Mouse (Mus musculus): ENCODE data around the gene Cyfip2. TPM values are rescaled to one million over a fixed set of nuclear protein-coding genes. Genes with fewer than 3 reads are reported as not detected.

Cyfip2 gene
- total RNA-seq, 4 experiments from 2014 or later, result 481 to 545 (median 513) TPM

DNA sequence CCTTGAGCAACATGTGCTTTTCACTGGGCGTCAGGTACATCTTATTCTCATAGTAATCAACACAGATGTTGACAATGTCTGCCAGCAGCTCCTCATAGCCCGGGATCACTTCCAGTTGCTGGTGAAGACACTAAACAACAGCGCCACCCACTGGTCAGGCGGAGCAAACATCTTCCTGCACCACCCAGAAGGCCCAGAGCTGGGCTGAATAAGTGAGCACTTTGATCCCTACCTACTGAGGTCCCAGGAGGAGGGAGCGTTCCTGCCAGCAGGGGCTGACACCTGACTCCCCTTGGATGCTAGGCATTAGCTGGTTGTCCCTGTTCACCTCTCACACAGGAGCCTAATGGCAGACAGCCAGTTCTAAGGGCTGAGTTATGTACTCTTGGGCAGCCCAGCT, 35.9 kb downstream of the Cyfip2 start:
- DNase-seq (ENCODE audit: low spot score in 2 of 2), result no peak

DNA sequence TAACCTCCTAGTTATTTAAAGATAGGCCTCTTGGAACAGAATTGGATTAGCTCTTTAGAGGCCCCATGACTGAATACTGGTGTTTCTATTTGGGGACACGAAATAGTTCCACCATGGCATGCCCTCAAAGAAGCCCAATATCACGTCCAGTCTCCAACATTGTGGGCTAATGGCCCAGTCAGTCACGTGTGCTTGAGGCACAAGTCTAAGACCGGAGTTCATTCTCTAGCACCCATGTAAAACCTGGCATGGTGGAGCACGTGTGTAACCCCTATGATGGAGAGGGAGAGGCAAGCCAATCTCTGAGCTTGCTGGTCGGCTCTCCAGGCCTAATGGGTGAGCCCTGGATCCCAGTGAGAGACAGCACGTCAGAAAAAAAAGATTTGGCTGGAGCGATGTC, 36.5 kb downstream of the Cyfip2 start:
- no peak for DNase-seq (ENCODE audit: low spot score in 2 of 2)

DNA sequence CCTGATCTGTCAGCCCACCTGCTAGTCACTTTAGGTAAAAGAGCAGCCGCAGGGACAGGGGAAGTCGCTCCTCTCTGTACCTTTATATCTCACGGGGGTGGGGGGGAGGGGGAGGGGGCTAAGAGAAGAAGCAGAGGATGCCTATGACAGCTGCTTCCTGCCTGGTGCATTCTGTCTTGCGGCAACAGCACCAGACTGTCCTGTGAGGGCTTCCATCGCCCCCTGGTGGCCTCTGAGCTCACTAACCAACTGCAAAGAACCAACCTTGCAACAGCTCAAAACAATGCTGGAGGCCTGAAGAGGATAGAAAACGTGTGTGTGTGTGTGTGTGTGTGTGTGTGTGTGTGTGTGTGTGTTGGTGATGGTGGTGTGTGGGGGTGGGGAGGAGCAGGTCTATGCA, 37.4 kb downstream of the Cyfip2 start:
- DNase-seq (ENCODE audit: low spot score in 2 of 2), result peak; percentile 76 to 84

DNA sequence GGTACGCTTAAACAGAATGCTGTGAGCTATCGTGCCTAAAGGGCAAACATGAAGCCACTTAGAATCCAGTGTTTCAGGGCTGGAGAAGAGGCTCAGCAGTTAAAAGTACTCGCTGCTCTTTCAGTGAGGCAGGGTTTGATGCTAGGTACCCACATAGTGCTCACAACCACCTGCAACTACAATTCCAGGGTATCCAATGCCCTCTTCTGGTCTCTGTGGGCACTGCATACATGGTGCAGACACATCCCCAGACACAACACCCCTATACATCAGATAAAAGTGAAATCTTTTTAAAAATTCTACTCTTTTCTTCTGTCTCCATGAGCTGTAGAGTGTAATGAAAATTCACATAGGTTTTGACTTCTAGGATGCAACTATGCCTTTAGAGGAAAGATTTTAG, 38.7 kb downstream of the Cyfip2 start:
- DNase-seq (ENCODE audit: low spot score in 2 of 2), result no peak

DNA sequence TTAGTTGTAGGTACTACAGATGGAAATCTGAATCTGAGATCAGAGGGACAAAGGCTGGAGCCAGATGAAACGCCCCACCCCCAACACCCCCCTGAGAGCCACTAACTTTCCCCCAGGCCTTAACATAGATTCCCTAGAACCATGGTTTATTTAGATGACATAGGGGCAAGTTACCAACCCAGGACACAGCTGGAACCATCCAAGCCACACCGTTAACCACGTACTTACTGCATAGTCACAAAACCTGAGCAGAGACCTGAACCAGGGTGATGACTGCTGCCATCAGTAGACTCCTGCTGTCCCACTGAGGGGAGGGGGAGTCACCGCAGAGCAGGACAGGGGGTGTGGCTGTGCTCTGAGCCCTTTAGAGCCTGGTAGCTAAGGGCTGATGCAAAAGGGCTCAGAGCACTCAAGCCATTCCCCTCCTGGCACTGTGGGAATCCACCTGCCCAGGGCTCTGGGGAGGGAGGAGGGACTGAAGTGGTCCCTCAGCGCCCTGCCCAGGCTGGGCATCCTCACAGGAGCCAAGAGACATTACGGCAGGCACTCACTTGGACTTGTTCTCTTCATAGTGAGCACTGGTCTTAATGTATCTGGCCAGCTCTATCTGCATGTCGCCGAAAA, 40.5 kb downstream of the Cyfip2 start:
- no peak for DNase-seq (ENCODE audit: low spot score in 2 of 2)

DNA sequence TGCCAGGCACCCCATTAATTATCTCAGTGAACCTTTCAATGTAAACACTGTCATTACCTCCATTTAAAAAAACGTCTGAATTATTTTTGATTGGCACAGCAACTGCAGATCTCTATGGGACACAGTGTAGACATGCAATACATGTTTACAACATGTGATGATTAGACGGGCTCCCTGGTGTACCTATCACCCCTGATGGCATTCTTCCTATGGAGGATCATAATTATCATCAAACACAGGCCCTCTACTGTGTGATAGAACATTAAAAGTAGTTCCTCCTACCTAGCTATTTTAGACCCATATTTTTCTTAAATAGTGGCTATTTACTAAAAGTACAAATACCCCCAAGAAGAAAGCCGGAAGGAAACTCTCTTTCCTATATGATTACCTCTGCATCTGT, 42.8 kb downstream of the Cyfip2 start:
- DNase-seq (ENCODE audit: low spot score in 2 of 2), result no peak

DNA sequence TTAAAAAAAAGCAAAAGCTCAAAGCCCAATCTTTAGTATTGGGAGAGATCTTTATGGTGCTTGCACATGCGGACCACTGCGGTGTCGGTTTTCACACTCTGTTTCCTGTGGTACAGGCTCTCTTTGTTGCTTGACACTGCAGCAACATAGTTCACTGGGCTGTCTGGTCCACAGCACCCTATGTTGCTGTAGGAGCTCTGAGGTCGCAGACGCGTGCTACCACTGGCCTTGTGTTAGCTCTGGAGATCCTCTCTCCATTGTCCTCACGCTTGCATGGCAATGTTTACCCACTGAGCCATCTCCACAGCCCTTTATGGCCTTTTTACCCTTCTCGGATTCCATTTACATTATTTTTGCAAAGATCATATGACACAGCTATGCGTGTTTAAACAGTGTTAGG, 43.3 kb downstream of the Cyfip2 start:
- no peak for DNase-seq (ENCODE audit: low spot score in 2 of 2)

DNA sequence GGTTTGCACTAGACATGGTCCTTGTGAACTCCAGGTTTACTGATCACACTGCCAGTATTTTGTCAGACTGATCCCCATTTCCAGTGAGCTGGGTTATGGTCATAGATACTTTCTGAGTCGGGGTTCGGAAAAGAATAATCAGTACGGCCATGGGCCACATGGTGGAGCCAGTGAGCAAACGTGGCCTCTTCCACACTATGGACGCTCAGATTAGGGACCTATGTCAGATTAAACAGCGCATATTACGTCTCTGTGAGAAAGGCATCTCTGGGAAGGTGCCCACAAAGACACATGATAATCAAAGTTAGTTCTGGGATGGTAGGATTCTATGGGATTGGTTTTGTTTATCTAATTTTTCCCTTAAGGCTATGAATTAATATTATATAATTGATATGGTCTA, 43.7 kb downstream of the Cyfip2 start:
- DNase-seq (ENCODE audit: low spot score in 2 of 2), result peak in 1 of 2 experiments; percentile 77

DNA sequence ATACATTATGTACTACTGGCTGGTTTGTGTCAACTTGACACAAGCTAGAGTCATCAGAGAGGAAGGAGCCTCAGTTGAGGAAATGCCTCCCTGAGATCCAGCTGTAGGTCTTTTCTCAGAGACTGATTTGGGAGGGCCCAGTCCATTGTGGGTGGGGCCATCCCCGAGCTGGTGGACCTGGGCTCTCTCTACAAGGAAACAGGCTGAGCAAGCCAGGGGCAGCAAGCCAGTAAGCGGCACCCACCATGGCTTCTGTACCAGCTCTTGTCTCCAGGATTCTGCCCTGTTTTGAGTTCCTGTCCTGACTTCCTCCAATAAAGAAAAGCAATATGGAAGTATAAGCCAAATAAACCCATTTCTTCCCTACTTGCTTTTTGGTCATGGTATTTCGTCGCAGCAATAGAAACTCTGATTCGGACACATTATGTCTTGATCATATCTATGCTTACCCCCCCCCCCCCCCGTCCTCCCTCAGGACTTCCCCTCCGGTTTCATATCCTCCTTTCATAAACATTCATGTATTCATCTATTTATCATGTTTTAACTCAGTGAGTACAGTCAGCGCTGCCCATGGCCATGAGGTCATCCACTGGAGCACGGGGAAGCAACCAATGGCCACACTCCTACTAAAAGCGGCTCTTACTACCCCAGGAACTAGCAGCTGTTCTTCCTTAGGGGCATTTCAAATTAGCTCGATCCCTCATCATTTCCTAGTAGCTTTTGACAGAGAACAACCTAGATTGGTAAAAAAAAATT, 47.5 kb downstream of the Cyfip2 start:
- DNase-seq (ENCODE audit: low spot score in 2 of 2), result no peak

DNA sequence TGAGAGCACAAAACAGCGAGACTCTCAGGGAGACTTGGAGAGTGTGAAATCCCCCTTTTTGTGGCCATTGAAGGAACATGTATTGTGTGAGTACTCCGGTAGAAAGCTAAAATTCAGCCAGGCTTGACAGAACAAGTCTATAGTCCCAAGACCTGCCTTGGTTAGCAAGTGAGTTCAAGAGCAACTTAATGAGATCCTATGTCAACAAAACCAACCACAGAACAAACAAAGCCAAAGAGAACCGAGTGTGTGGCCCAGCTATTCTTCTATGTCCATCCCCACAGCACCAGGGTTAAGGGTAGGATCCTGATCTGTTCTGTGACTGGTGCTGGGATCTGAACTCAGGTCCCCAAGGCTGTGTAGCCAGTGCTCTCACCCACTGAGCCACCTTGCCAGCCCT, 48.1 kb downstream of the Cyfip2 start:
- DNase-seq (ENCODE audit: low spot score in 2 of 2), result no peak

DNA sequence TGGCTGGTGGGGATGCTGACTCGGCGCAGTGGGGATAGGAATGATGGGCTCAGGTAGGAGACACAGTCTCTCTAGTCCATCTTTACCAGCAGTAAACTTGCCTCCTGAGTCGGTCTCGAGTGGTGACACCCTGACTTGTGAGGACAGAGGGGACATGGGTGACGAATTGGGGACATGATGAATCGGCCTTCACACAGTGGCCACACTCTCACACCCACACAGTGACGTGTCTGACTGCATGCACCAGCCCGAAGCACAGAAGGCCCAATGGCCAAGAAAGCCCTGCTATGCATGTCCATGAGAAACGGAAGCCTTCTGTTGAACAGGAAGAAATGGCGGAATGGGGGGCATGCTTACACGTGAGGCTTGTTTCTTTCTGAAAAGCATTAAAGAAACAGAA, 49.4 kb downstream of the Cyfip2 start:
- no peak for DNase-seq (ENCODE audit: low spot score in 2 of 2)

DNA sequence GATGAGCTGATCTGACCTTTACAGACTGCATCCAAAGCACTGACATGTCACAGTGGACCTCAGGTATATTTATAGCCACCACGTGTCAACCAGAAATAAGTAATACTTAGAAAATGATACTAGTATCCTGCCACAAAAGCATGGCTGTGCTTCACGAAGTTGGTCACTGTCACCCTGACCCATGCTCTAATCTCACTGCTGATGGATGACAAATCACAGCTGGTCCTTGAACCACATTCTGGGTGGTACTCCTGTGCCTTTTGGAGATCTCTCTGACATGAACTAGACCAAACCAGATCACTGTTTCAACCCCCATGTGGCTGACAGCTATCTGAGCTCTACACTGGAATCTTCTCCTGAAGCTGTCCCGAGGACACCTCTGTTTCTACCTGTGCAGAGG, 49.8 kb downstream of the Cyfip2 start:
- no peak for DNase-seq (ENCODE audit: low spot score in 2 of 2)

DNA sequence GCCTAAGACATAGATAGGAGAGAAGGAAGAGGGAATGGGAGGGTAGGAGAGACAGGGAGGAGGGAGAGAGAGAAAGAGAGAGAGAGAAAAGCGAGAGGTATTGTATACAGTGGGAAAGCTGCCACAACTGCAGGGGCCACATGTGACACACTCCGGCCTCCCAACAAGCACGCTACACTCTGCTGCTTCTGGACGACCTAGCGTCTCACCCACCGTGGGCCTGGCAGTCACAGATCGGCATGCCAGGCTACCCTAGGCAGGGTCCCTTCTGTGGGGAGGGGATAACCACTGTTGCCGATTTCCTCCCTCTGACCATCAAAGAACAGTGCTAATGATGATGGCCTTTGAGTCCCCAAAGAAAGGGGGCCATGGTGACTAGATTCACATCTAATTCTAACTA, 53.9 kb downstream of the Cyfip2 start:
- DNase-seq (ENCODE audit: low spot score in 2 of 2), result no peak

DNA sequence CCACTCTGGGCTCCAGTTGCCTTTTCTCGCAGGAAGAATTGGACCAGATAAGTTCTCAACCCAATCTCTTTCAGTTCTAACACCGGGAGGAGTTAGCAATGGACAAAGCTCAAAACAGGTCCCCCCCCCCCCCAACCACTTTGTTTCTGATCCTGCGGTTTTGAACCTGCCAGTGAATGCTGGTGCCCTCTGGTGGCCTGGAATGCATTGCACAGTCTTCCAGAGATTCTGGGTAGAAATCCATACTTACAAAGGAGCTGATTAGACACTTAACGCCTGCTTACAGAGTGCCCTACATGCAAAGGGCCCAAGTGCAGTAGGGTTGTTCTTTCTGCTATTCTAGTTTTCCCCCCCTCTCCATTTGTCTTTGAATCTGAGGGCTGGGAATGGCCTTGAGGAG, 54.5 kb downstream of the Cyfip2 start:
- DNase-seq (ENCODE audit: low spot score in 2 of 2), result no peak

DNA sequence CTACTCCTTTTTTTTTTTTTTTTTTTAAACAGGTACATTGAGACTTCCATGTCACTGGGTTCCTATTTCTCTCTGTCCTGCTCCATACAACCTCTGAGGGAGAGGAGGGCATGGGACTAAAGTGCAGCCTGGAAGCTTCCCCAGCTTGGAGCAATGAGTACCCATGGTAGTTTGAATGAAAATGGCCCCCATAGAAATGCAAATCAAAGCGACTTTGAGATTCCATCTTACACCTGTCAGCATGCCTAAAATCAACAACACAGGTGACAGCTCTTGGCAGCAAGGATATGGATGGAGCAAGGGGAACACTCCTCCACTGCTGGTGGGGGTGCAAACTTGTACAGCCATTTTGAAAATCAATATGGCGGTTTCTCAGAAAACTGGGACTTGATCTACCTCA, 57.4 kb downstream of the Cyfip2 start:
- no peak for DNase-seq (ENCODE audit: low spot score in 2 of 2)

DNA sequence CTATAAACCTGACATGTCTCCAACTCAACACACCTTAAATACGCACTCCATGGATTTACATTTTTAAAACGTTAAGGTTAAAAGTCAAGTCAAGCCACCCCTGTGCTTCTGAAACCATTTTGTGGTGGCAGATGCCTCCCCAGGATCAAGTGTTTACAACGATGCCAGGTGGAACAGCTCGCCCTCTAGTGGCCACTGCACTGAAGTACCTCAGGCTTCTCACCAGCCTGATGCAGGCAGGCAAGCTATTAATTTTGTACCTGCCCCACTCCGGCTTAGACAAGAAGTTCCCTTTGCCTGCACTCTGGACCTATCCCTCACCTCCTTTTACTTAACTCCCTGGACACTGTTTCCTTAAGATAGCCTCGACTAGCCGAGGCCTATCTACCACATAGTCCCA, 60.7 kb downstream of the Cyfip2 start:
- peak in 1 of 2 experiments; percentile 76 for DNase-seq (ENCODE audit: low spot score in 2 of 2)

DNA sequence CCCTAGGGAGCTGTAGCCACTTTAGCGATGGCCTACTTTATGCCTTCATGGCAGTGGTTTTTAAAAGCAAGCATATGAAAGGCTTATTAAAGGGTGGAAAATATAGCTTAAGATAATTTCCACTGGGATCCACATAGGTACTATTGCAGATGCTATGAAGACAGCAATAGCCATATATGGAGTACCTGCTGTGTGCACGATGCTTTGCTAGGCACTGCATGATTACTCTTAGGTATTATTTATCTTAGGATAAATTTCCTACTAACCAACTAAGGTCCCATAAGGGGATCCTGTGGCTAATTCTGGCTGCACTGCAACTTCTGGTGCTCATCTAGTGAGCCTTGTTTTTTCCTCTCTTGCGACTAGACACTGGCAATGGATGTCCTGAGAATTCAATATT, 64.3 kb downstream of the Cyfip2 start:
- DNase-seq (ENCODE audit: low spot score in 2 of 2), result no peak

DNA sequence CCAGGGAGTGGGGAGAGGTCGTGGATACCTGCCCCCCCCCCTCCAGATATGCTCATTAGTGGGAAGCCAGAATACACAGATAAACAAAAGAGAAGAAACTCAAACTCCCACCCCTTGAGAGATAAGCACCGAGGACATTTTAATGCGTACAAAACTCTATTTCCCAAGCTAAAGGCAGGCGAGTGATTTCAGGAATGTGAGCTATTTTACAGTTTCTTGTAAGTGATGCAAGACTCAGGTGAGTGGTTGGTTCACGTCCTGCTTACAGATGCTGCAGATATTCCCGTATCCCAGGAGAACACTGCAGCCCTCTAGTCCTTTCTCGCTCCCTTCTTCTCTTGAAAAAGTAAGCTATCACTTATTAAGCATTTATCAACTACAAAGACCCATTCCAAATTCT, 66.3 kb downstream of the Cyfip2 start:
- no peak for DNase-seq (ENCODE audit: low spot score in 2 of 2)

DNA sequence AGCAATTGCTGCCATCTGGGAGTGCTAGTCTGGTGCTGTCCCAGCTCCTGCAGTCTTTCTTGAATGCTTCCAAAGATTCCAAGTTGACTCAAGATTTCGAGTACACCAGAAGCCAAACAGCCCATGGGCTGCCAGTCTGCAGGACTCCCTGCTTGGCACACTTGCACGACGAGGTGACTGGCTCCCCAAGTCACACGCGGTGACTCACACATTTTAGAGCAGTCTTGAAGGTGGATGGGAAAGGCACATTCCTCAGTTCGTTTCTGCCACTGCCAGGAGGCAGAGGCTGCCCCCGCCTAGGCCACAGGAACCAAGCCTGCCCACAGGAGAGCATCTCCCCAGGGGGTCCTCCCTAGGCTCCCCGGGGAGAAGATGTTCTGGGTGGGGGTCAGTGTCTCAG, 66.7 kb downstream of the Cyfip2 start:
- DNase-seq (ENCODE audit: low spot score in 2 of 2), result no peak

DNA sequence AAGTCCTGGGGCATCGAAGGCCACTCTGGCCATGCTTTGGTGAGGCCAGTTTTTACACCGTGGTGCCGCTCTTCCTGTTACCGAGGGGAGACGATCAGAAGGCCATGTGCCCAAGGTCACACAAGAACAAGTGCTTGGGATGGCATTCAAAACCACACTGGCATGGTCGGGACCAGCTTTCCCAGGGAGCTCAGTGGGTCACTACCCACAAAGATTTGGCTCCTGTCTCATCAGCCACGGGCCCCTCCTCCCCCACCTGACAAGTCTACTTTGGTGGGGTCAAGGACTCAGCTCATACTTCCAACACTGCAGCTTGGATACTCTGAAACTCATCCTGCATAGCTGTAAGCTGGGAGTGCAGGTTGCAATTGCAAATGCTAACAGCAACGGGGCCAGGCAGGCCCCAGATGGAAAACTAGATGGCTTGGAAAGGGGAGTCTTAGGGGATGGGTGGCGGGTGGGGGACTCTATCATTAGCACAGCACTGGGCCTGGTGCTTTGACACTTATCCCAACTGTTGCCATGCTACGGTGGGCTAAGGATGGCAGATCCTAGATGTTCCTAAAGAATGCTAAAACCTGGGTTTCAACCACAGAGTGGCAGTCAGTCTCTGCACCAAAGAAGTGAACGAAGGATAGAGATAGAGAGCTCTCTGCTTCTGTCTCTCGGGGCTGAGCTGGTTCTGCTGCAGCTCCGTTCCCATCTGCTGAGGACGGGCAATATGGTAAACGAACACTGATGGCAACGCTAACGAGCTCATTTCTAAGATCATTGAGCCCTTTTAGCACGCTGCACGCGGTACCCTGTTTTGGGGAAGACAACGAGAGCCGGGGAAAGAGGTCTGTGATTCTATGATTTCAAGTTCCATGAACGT, 67.7 kb downstream of the Cyfip2 start:
- DNase-seq (ENCODE audit: low spot score in 2 of 2), result no peak

DNA sequence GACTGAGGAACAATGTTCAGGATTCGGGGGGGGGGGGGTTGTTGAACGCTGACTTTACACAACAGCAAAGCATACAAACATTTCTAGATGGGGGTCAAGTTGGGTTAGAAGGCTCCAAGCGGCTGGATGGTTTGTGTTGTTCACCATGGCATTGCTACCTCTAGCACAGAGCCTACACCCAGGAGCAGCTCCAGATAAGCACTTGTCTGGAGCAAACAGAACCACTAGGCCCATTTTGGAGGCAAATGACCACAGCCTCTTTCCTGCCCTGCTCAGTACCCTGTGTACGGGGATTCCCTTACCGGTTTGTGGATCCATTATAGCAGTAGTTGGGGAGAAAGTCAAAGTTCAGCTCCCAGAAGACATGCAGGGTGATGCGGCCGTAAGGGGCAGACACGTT, 70.7 kb downstream of the Cyfip2 start:
- DNase-seq (ENCODE audit: low spot score in 2 of 2), result no peak

DNA sequence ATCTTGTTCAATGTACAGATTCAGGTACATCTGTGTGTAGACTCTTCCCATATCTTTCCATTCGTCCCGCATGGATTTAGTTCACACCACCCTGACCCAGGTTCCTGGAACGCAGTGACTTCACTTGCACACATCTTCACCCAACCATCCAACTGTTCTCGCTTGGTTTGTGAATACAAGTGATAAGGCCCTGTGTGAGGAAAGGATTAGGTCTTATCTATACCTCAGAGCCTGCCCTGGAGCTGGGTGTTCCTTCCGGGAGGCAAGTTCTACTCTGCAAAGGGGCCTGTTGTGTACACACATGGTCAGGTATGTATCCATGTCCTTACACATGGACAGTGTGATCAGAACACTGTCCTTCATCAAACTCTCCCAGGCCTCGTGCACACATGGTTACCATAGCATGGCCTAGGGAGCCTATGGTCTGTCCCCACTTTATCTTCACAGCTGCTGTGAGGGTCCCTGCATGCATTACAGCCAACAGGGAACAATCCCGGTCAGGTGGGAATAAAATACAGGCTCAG, 71.4 kb downstream of the Cyfip2 start:
- no peak for DNase-seq (ENCODE audit: low spot score in 2 of 2)
